Mouse (Mus musculus): ENCODE measurements around the gene Nr4a1. TPM values are rescaled to one million over a fixed set of nuclear protein-coding genes. Genes with fewer than 3 reads are reported as not detected.

Nr4a1 gene
- polyA plus RNA-seq, 1 experiment from 2014 or later: 11.2 TPM

DNA sequence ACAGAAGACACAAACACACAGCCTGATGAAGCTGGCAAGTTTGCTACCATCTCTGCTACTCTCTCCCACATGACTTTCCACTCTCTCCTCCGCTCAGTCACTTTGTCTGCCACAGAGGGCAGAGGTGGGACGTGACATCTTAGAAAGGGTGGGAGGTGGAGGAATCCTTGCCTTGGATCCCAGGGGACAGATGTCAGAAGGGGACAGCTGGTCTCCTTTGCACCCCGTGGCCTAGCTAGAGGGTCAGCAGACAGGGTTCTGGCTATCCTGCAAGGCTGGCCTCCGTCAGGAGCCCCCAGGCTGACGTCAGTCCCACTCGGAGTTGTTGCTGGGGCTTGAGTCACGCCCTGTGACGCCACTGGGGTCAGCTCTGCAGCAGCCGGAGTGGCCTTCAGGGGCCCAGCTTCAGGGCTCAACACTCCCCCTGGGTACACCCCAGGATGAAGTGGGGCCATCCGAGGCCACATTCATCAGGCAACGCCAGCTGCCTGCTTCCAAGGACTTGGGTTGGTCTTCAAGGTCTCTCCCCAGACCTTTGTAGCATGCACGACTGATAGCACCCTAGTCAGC, 25.4 kb downstream of the Nr4a1 start:
- H3K27ac ChIP-seq: no peak overlapping the region
- no peak overlapping the region for H3K4me3 ChIP-seq (replicated peaks)
- H3K4me2 ChIP-seq: no peak overlapping the region
- WGBS: 50% methylated on average over 12 of the region's 12 CpGs
- no peak for ATAC-seq (ENCODE audit: insufficient read depth, low FRiP score, low read depth)
- no peaks in the 10 kb centered on the region for H3K9me3 ChIP-seq
- H3K27me3 ChIP-seq (replicated peaks): no peaks in the 10 kb centered on the region
- no peak overlapping the region for H3K9ac ChIP-seq
- H3K36me3 ChIP-seq: no peaks in the 10 kb centered on the region
- peaks cover 26% of the 10 kb centered on the region for H3K4me1 ChIP-seq

DNA sequence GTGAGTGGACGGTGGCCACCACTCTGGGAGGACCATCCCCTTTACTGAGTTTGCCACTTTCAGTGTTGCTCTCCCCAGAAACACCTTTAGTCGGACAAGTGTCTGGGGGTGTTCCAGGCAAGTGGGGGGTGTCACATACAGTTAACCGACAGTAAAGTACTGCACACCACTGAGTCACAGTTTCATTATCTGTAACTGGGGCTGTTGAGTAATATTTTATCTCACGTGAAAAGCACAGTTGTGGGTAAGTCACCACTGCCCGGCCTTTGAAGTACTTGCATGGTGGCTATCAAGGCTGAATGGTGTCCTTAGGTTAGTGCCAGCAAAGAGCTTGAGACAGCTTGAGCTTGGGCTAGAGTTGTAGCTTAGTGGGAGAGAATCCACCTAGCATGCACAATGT, 28.4 kb downstream of the Nr4a1 start:
- WGBS: 75% methylated on average over 5 of the region's 5 CpGs
- Histone ChIP-seq H3K4me3 (replicated peaks) (no peak overlapping the region), H3K27me3 (replicated peaks) (no peaks in the 10 kb centered on the region), H3K4me1 (peaks cover 33% of the 10 kb centered on the region), H3K27ac (no peak overlapping the region), H3K36me3 (peaks cover 8% of the 10 kb centered on the region; the same call in 1 of the 2 replicates), H3K4me2 (no peak overlapping the region), H3K9me3 (no peaks in the 10 kb centered on the region), H3K9ac (no peak overlapping the region)
- ATAC-seq (ENCODE audit: insufficient read depth, low FRiP score, low read depth): no peak

- Histone ChIP-seq H3K9me3 (no peaks in the 10 kb centered on the region), H3K36me3 (peaks cover 16% of the 10 kb centered on the region; the same call in 1 of the 2 replicates), H3K27me3 (replicated peaks) (no peaks in the 10 kb centered on the region), H3K4me1 (peaks cover 27% of the 10 kb centered on the region), H3K9ac (peak overlapping the region; percentile 49), H3K27ac (peak overlapping the region; percentile 83), H3K4me3 (replicated peaks) (peak overlapping the region; percentile 93), H3K4me2 (peak overlapping the region; percentile 98)
- ATAC-seq (ENCODE audit: insufficient read depth, low FRiP score, low read depth): no peak
- under 1% methylated on average over 26 of the region's 26 CpGs for WGBS
These were observed 29.3 kb downstream of the Nr4a1 start for GRCm38 (mm10) chr15:101283183-101283910.

GRCm38 (mm10) chr15:101283911-101284750, 30.1 kb downstream of the Nr4a1 start, which contains the start of gene Atg101:
TSS of gene Atg101 (plus strand) at chr15:101284272.
- H3K9ac ChIP-seq: peak within 1 kb of the TSS; percentile 80
- no peaks in the 10 kb centered on the region for H3K9me3 ChIP-seq
- H3K4me2 ChIP-seq: peak within 1 kb of the TSS; percentile 98
- WGBS: under 1% methylated on average over 61 of the region's 61 CpGs
- H3K27me3 ChIP-seq (replicated peaks): no peaks in the 10 kb centered on the region
- ATAC-seq (ENCODE audit: insufficient read depth, low FRiP score, low read depth): peak; percentile 88
- H3K36me3 ChIP-seq: peaks cover 22% of the 10 kb centered on the region
- peak within 1 kb of the TSS; percentile 93 for H3K4me3 ChIP-seq (replicated peaks)
- H3K4me1 ChIP-seq: peaks cover 20% of the 10 kb centered on the region
- peak within 1 kb of the TSS; percentile 83 for H3K27ac ChIP-seq

GRCm38 (mm10) chr15:101286129-101286770, 32.2 kb downstream of the Nr4a1 start:
- H3K9me3 ChIP-seq: no peaks in the 10 kb centered on the region

GRCm38 (mm10) chr15:101287361-101287760, 33.3 kb downstream of the Nr4a1 start:
- H3K4me3 ChIP-seq (replicated peaks): no peak overlapping the region
- no peak overlapping the region for H3K27ac ChIP-seq
- H3K4me1 ChIP-seq: peaks cover 16% of the 10 kb centered on the region
- WGBS: 90% methylated on average over 6 of the region's 6 CpGs
- no peak overlapping the region for H3K4me2 ChIP-seq
- H3K9ac ChIP-seq: no peak overlapping the region
- H3K9me3 ChIP-seq: no peaks in the 10 kb centered on the region
- peaks cover 44% of the 10 kb centered on the region for H3K36me3 ChIP-seq
- ATAC-seq (ENCODE audit: insufficient read depth, low FRiP score, low read depth): no peak
- no peaks in the 10 kb centered on the region for H3K27me3 ChIP-seq (replicated peaks)

More at GRCm38 (mm10) chr15:101286129-101286770, 32.2 kb downstream of the Nr4a1 start:
- no peak overlapping the region for H3K4me3 ChIP-seq (replicated peaks)
- H3K36me3 ChIP-seq: peaks cover 40% of the 10 kb centered on the region
- 64% methylated on average over 9 of the region's 9 CpGs for WGBS
- no peak overlapping the region for H3K4me2 ChIP-seq
- peaks cover 16% of the 10 kb centered on the region for H3K4me1 ChIP-seq
- ATAC-seq (ENCODE audit: insufficient read depth, low FRiP score, low read depth): no peak
- H3K27me3 ChIP-seq (replicated peaks): no peaks in the 10 kb centered on the region
- H3K27ac ChIP-seq: no peak overlapping the region
- no peak overlapping the region for H3K9ac ChIP-seq

DNA sequence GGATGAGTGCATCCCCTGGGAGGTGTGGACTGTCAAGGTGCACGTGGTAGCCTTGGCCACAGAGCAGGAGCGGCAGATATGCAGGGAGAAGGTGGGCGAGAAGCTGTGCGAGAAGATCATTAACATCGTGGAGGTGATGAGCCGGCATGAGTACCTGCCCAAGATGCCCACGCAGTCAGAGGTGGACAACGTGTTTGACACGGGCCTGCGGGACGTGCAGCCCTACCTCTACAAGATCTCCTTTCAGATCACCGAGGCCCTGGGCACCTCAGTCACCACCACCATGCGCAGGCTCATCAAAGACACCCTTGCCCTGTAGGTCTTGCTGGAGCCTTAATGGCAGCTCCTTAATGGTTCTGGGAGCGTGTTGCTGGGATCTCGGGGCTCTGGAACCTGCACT, 36.3 kb downstream of the Nr4a1 start:
- Histone ChIP-seq H3K36me3 (peaks cover 44% of the 10 kb centered on the region), H3K4me1 (peaks cover 33% of the 10 kb centered on the region), H3K27me3 (replicated peaks) (no peaks in the 10 kb centered on the region), H3K27ac (no peak overlapping the region), H3K4me2 (no peak overlapping the region), H3K9ac (no peak overlapping the region), H3K9me3 (no peaks in the 10 kb centered on the region), H3K4me3 (replicated peaks) (no peak overlapping the region)
- ATAC-seq (ENCODE audit: insufficient read depth, low FRiP score, low read depth): no peak
- 95% methylated on average over 15 of the region's 15 CpGs for WGBS

GRCm38 (mm10) chr15:101292012-101292411, 37.9 kb downstream of the Nr4a1 start:
- Histone ChIP-seq H3K4me1 (peaks cover 25% of the 10 kb centered on the region), H3K27ac (no peak overlapping the region), H3K9me3 (no peaks in the 10 kb centered on the region), H3K4me3 (replicated peaks) (no peak overlapping the region), H3K27me3 (replicated peaks) (no peaks in the 10 kb centered on the region), H3K9ac (no peak overlapping the region), H3K4me2 (no peak overlapping the region), H3K36me3 (peaks cover 40% of the 10 kb centered on the region)
- ATAC-seq (ENCODE audit: insufficient read depth, low FRiP score, low read depth): no peak
- 66% methylated on average over 3 of the region's 3 CpGs for WGBS

DNA sequence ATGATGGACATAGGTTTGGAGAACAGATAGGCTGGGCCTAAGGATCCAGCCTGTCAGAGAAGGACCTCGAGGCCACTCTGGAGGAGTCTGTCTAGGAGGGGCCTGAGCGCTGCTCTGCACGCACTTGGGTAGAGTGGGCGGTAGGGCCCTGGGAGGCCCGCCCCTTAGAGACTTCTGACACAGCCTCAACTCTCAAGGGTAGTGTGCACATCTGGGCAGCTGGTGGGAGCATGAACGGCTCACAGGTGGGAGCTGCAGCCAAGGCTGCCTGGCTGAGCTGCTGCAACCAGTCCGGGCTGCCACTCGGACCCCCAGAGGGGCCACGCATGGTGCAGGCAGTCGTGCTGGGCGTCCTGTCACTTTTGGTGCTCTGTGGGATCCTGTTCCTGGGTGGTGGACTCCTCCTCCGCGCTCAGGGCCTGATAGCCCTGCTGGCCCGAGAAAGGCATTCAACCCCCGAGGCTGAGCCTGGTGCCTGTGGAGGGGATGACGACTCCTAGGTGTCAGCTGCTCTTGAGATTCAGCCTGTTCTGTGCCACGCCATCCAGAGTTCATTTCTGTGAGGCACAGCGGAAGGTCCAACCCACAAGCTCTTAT, 39.1 kb downstream of the Nr4a1 start, which contains the start of gene 6030408B16Rik:
Gene 6030408B16Rik, plus strand, starts transcription at position 188 of the 597 bp plus-strand sequence.
- Histone ChIP-seq H3K36me3 (peaks cover 30% of the 10 kb centered on the region), H3K27me3 (replicated peaks) (no peaks in the 10 kb centered on the region), H3K4me3 (replicated peaks) (peak within 1 kb of the TSS; percentile 29), H3K9ac (no peak within 1 kb of the TSS; the same call in 1 of the 2 replicates), H3K4me2 (peak within 1 kb of the TSS; percentile 38), H3K4me1 (peaks cover 25% of the 10 kb centered on the region), H3K27ac (peak within 1 kb of the TSS; percentile 73), H3K9me3 (no peaks in the 10 kb centered on the region)
- no peak for ATAC-seq (ENCODE audit: insufficient read depth, low FRiP score, low read depth)
- 46% methylated on average over 18 of the region's 18 CpGs for WGBS

DNA sequence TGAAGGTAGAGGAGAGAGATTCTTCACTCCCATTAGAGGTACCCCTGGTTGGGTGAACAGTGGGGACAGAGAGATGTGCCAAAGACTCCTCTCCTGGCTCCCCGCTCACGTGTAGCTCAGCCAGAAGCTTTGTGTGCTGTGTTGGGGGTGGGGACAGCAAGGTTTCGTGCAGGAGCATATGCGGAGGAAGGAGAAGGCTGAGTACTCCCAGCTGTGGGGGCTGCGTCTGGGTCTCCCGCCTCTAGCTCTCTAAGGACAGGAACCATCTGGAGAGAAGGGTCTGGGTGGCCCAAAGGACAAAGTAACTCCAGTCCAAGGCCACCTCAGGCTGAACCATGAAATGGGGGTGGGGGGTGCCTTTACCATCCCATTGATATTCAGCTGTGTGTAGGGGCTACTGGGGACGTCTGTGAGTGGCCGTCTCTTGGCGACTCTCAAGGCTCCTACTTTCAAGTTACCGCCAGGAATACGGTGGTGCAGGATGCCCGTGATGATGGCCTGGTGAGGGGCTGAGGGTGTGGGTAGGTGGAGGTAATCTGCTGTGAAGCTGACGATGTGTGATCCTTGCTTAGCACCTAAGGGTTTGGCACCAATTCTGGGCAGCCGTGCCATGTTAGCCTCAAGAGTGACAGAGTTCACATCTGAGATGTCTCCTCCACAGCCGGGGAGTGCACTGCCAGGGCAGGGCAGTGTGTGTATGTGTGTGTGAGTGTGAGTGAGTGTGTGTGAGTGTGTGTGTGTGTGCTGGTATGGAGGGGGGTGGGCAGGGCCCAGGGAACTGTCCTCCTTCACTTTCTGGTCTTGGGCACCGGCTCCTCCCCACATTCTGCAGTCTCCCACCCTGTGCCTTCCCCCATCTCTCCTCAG, 40.2 kb downstream of the Nr4a1 start:
- peaks cover 20% of the 10 kb centered on the region for H3K36me3 ChIP-seq
- H3K4me3 ChIP-seq (replicated peaks): peak overlapping the region; percentile 29
- ATAC-seq (ENCODE audit: insufficient read depth, low FRiP score, low read depth): peak; percentile 69; the same call in 1 of the 2 replicates
- H3K4me1 ChIP-seq: peaks cover 29% of the 10 kb centered on the region
- 35% methylated on average over 16 of the region's 16 CpGs for WGBS
- peak overlapping the region; percentile 38 for H3K4me2 ChIP-seq
- H3K9me3 ChIP-seq: no peaks in the 10 kb centered on the region
- H3K27me3 ChIP-seq (replicated peaks): no peaks in the 10 kb centered on the region
- H3K9ac ChIP-seq: no peak overlapping the region; the same call in 1 of the 2 replicates
- peak overlapping the region; percentile 76 for H3K27ac ChIP-seq
